Mouse (Mus musculus) spleen, adult 12 weeks (tissue): Measurements from ENCODE around the gene Zfp607a.
"Not testable (repeated sequence)": the region's sequence is repeated elsewhere in the genome, so short reads cannot be mapped to it uniquely, and the experiment has no call there.

Experiments
- DNase-seq: peaks from one replicate; pipeline ENCODE4 v3.0.0; 2022; ENCODE audit warnings: low spot score

The Zfp607a gene

DNA sequence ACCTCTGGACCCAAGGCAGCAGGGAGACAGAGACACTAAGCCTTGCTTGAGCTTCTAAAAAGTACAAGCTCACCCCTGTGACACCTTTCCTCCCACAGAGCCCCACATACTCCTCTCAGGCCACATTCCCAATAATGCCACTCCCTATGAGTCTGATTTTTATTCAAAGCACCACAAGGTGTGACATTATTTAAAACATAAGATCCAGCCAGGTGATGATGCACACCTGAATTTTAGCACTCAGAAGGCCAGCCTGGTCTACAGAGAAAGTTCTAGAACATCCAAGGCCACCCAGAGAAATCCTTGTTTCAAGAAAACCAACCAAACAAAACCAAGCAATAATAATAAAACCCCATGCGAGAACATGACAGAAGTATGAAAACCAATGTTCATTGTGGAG is at the start of gene Zfp607a:
Gene Zfp607a (plus strand): TSS at position 301 of the 400 bp plus-strand sequence.
- DNase-seq, result no peak

- DNase-seq, result no peak
These were observed 38.7 kb upstream of the Zfp607a start for GRCm38 (mm10) chr7:27818526-27819110.

DNA sequence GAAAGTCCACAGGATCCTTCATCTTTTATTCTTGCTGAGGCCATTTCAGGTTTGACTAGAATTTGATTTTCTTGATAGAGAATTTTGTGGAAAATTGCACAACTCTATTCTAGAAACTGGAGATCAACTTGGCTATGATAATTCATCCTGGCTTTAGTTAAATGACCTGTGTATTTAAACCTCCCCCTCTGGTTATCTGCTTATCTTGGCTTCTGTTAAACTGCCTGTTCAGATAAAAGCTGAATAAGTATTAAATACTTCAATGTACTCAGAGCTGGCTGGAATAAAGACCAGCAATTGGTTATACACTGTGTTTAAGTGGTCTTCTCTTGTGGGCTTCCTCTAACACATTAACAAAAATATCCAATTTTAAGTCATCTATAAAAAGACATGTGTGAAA is 34.7 kb upstream of the Zfp607a start:
- no peak for DNase-seq

DNA sequence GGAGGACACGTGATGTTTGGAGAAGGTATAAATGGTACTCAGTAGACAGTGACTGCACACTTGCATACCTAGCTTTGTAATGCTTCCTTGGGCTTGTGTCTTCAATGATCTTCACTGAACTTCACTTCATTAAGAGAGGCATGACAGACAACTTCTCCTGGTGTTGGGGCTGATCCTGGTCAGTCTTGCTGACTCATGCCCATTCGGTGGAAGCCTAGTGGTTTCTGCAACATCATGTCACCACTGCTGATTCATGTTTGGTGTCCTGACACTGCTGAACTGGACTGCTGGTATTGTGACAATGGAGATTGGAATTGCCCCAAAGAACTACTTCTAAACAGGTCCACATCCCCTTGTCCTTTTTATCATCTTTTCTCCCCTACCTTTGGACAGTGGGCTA is 23.2 kb upstream of the Zfp607a start:
- no peak for DNase-seq

DNA sequence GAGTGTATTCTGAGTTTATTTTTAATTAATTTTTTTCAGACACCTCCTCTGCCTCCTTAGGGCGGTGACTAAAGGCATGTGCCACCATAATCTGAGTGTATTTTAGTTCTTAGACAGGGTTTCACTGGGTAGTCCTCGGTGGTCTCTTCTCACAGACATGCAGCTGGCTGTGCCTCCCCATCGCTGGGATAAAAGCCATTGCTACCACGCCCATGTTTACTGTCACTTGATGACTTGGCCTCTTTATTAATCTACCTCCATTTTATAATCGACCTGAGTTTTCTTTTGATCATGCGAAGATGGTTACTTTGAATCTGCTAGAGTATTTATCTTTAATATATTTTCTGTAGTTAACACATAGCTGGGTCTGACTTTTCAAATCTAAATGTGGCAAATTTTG is 19.4 kb upstream of the Zfp607a start:
- no peak for DNase-seq

GRCm38 (mm10) chr7:27838323-27839249 is 18.7 kb upstream of the Zfp607a start, which contains the start of gene Zfp59:
TSS of gene Zfp59 (plus strand) at chr7:27838607.
- peak; percentile 59 for DNase-seq

GRCm38 (mm10) chr7:27839596-27839995 is 17.7 kb upstream of the Zfp607a start:
- no peak for DNase-seq

- no peak for DNase-seq
These were observed 17.2 kb upstream of the Zfp607a start for GRCm38 (mm10) chr7:27840104-27840503.

- peak; percentile 6 for DNase-seq
These were observed 2.2 kb downstream of the Zfp607a start for GRCm38 (mm10) chr7:27859301-27860251.

- DNase-seq, result peak; percentile 57
These were observed 3.3 kb downstream of the Zfp607a start for GRCm38 (mm10) chr7:27860396-27861235.

DNA sequence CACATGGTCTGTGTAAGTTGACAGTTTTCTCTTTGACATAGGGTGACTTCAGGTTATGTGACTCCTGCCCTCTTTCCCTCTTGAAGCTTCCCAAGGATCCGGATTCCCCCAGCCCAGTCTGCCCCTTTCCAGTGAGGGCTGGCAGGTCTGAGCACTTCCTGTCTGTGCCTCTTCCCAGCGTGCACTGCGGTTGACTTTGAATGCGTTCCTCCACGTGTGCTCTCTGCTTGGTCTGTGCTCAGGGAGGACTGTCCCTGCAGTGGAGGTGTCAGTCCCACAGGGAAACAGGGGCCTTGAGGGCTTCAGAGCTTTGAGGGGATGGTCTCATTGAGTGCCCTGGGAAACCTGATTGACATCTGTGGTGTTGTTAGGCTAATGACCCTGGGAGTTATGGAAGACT is 5.3 kb downstream of the Zfp607a start:
- not testable (repeated sequence) for DNase-seq

- DNase-seq, result no peak
These were observed 24.4 kb downstream of the Zfp607a start for GRCm38 (mm10) chr7:27881721-27882120.

- DNase-seq, result no peak
These were observed 43.3 kb downstream of the Zfp607a start for GRCm38 (mm10) chr7:27900601-27901000.

GRCm38 (mm10) chr7:27905061-27905848 is 47.9 kb downstream of the Zfp607a start:
- no peak for DNase-seq

DNA sequence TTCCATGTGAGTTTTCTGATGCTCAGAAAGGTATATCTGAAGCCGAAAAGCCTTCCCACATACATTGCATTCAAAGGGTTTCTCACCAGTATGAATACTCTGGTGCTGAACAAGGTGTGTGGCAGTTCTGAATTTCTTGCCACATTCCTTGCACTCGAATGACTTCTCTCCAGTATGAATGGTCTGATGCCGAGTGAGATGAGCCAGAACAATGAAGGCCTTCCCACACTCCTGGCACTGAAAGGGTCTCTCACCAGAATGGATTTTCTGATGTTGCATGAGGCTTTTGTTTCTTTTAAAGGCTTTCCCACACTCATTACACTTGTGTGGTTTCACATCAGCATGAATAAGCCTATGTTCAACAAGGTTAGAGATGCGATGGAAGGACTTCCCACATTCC is 53.6 kb downstream of the Zfp607a start:
- DNase-seq, result not testable (repeated sequence)

DNA sequence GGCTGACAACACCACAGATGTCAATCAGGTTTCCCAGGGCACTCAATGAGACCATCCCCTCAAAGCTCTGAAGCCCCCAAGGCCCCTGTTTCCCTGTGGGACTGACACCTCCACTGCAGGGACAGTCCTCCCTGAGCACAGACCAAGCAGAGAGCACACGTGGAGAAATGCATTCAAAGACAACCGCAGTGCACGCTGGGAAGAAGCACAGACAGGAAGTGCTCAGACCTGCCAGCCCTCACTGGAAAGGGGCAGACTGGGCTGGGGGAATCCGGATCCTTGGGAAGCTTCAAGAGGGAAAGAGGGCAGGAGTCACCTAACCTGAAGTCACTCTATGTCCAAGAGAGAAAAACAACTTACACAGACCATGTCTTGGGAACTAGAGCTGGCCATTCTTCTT is 69.7 kb downstream of the Zfp607a start:
- not testable (repeated sequence) for DNase-seq

GRCm38 (mm10) chr7:27928818-27929695 is 71.7 kb downstream of the Zfp607a start, which contains the start of gene Zfp974:
TSS of gene Zfp974 (minus strand) at chr7:27929460.
- DNase-seq, result peak; percentile 26
